ENCODE assay signal across 22 mouse cellular contexts in genomic region chr7:138724829-138725228, GRCm38 (mm10).
A peak's percentile ranks its signal among the peaks of the same experiment; 100 is the strongest.
DNase-seq lines count a peak whose midpoint lies in the region; ATAC-seq and TF ChIP-seq lines count a peak whose summit lies in the region.
"Had no signal": no experiment of that assay in that cellular context is flagged by ENCODE, and none has a peak within 500 bp of the region (broad histone marks: within the 10 kb centered on the region; RNA-seq: fewer than 3 reads in every experiment).

No protein-coding gene starts in this region.

- 80% methylated on average over 2 of the region's 2 CpGs for WGBS in intestine, postnatal 0 days
- WGBS in intestine, embryonic 15.5 days, result 89% methylated on average over 2 of the region's 2 CpGs

- peak; percentile 36; the same call in 1 of the 2 replicates for TF ChIP-seq CTCF in intestine, postnatal 0 days (IDR thresholded peaks at IDR 0.05; ENCODE audit: low read depth)

- no peaks in the 10 kb centered on the region for H3K4me1 ChIP-seq in intestine, postnatal 0 days (replicated peaks; ENCODE audit: control insufficient read depth, insufficient read depth, low read length)
- H3K4me1 ChIP-seq in intestine, embryonic 15.5 days (replicated peaks), result no peaks in the 10 kb centered on the region
- H3K4me1 ChIP-seq: midbrain, embryonic 15.5 days had no signal

- DNase-seq in cerebellum, postnatal 10 days, result peak; percentile 56 to 58
- DNase-seq in cerebellum, adult 8-10 months, result no peak
- peak; percentile 17 to 37 for DNase-seq in kidney, postnatal 36 days
- DNase-seq in kidney, adult 8-10 months, result no peak
- DNase-seq in lung, postnatal 10 days, result peak; percentile 16
- DNase-seq in lung, postnatal 4 days, result no peak
- DNase-seq: adrenal gland, postnatal 14 days; cerebellum, adult 9-11 months; layer of hippocampus, adult 9-11 months; left cerebral cortex, postnatal 4 days; retina, postnatal 1 day; right cerebral cortex, postnatal 25 days; thymus, postnatal 25 days had no signal

- ATAC-seq in intestine, postnatal 0 days, result no peak
- no peak for ATAC-seq in intestine, embryonic 15.5 days
- ATAC-seq: hindbrain, embryonic 16.5 days; midbrain, embryonic 15.5 days had no signal

- no peaks in the 10 kb centered on the region for H3K9me3 ChIP-seq in intestine, postnatal 0 days (ENCODE audit: control insufficient read depth)
- H3K9me3 ChIP-seq in intestine, embryonic 15.5 days, result no peaks in the 10 kb centered on the region
- H3K9me3 ChIP-seq: limb, embryonic 15.5 days; midbrain, embryonic 15.5 days; neural tube, embryonic 13.5 days had no signal

- no peak overlapping the region for H3K27ac ChIP-seq in intestine, postnatal 0 days (ENCODE audit: low read depth, low read length)
- no peak overlapping the region for H3K27ac ChIP-seq in intestine, embryonic 15.5 days
- H3K27ac ChIP-seq: limb, embryonic 15.5 days; liver, embryonic 14.5 days; macrophage; midbrain, embryonic 15.5 days; neural tube, embryonic 13.5 days had no signal

- H3K4me3 ChIP-seq in intestine, postnatal 0 days (ENCODE audit: low read depth, low read length), result no peak overlapping the region
- H3K4me3 ChIP-seq in intestine, embryonic 15.5 days (replicated peaks), result no peak overlapping the region
- H3K4me3 ChIP-seq: limb, embryonic 15.5 days; midbrain, embryonic 15.5 days; myocyte; neural tube, embryonic 13.5 days had no signal

- no peak overlapping the region for H3K9ac ChIP-seq in intestine, postnatal 0 days (ENCODE audit: low read depth, low read length)
- no peak overlapping the region for H3K9ac ChIP-seq in intestine, embryonic 15.5 days
- H3K9ac ChIP-seq: limb, embryonic 15.5 days; liver, embryonic 14.5 days; midbrain, embryonic 15.5 days; neural tube, embryonic 13.5 days had no signal

- no peak overlapping the region for H3K4me2 ChIP-seq in intestine, postnatal 0 days (replicated peaks; ENCODE audit: low read depth)
- no peak overlapping the region for H3K4me2 ChIP-seq in intestine, embryonic 15.5 days (replicated peaks)
- H3K4me2 ChIP-seq: limb, embryonic 15.5 days; midbrain, embryonic 15.5 days; neural tube, embryonic 13.5 days had no signal

- H3K36me3 ChIP-seq in intestine, postnatal 0 days (ENCODE audit: control insufficient read depth, insufficient read depth), result no peaks in the 10 kb centered on the region
- no peaks in the 10 kb centered on the region for H3K36me3 ChIP-seq in intestine, embryonic 15.5 days
- H3K36me3 ChIP-seq: limb, embryonic 15.5 days; midbrain, embryonic 15.5 days; neural tube, embryonic 13.5 days had no signal

- H3K27me3 ChIP-seq in intestine, postnatal 0 days (replicated peaks; ENCODE audit: control insufficient read depth, insufficient read depth, low read length), result no peaks in the 10 kb centered on the region
- no peaks in the 10 kb centered on the region for H3K27me3 ChIP-seq in intestine, embryonic 15.5 days (replicated peaks)
- H3K27me3 ChIP-seq: limb, embryonic 15.5 days; midbrain, embryonic 15.5 days; neural tube, embryonic 13.5 days had no signal

Comparison
In these comparisons a context has a peak if more than half of its experiments do, and no peak if none do; other contexts are left out.
1. DNase-seq: peak in cerebellum, postnatal 10 days (2 of 2), kidney, postnatal 36 days (2 of 2) and lung, postnatal 10 days (single experiment); none in cerebellum, adult 8-10 months (single experiment), kidney, adult 8-10 months (0 of 2) and lung, postnatal 4 days (0 of 2).